Mouse (Mus musculus) cerebellum, adult 11 months (tissue): ENCODE data around the gene Clip4.
A peak's percentile ranks its signal among the peaks of the same experiment; 100 is the strongest.

Experiments
- DNase-seq: peaks from one replicate; pipeline ENCODE4 v3.0.0; 2022

Gene Clip4

GRCm38 (mm10) chr17:71874795-71875194 lies 106.5 kb downstream of the Clip4 start:
- DNase-seq, result no peak

- no peak for DNase-seq
Observed at GRCm38 (mm10) chr17:71875492-71875891, 107.2 kb downstream of the Clip4 start.

GRCm38 (mm10) chr17:71881369-71881768 lies 113.1 kb downstream of the Clip4 start:
- no peak for DNase-seq

GRCm38 (mm10) chr17:71909107-71909506 lies 140.8 kb downstream of the Clip4 start:
- peak; percentile 8 for DNase-seq

GRCm38 (mm10) chr17:71913188-71913587 lies 144.9 kb downstream of the Clip4 start:
- no peak for DNase-seq
